Mouse (Mus musculus): Measurements from ENCODE around the gene Sos1.

DNA sequence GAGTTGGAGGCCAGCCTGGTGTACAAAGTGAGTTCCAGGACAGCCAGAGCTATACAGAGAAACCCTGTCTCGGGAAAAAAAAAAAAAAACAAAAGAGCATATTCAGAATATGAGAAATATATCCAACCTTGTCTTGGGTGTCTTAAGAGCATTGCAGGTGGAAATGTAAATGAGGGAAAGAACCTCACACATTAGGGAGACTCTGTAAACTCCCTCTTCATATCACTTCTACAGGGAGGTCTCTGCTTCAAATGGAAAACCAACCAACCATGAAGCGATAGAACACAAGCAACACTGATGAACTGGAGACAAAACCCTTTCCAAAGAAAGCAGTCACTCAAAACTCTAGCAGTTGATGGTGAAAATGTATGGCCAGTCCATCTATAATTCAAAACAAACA lies 2.6 kb downstream of the Sos1 start:
- TF ChIP-seq POLR2A (IDR thresholded peaks at IDR 0.05; ENCODE audit: insufficient read depth, low read depth, low read length) (no peak), CTCF (IDR thresholded peaks at IDR 0.05) (no peak), EP300 (IDR thresholded peaks at IDR 0.05; ENCODE audit: insufficient read depth, low read depth, low read length) (no peak)
